Mouse (Mus musculus) hindlimb bud, embryonic 11.5 days (tissue): ENCODE measurements around the gene Gm3880.
"Not testable (repeated sequence)": the region's sequence is repeated elsewhere in the genome, so short reads cannot be mapped to it uniquely, and the experiment has no call there.

ENCODE experiments used
- DNase-seq: peaks from one replicate; pipeline ENCODE4 v3.0.0-alpha.2; 2012; ENCODE audit warnings: low read depth, low spot score; ENCODE audit errors: extremely low spot score

Gene Gm3880

GRCm38 (mm10) chrX:102686872-102687271 is at the start of gene Gm3880:
Gene Gm3880 (minus strand): TSS chrX:102686972.
- not testable (repeated sequence) for DNase-seq

GRCm38 (mm10) chrX:102724226-102724625 is 37.5 kb upstream of the Gm3880 start:
- not testable (repeated sequence) for DNase-seq

GRCm38 (mm10) chrX:102707535-102707934 is 20.8 kb upstream of the Gm3880 start, which contains the start of the genes Gm9112 and Dmrtc1b:
Gene Gm9112 (minus strand): TSS chrX:102707635.
Gene Dmrtc1b (plus strand): TSS chrX:102707865.
- DNase-seq = not testable (repeated sequence)

- not testable (repeated sequence) for DNase-seq
Observed at GRCm38 (mm10) chrX:102700636-102701035, 13.9 kb upstream of the Gm3880 start.

GRCm38 (mm10) chrX:102689252-102689651 is 2.5 kb upstream of the Gm3880 start:
- not testable (repeated sequence) for DNase-seq

GRCm38 (mm10) chrX:102684706-102685105 is 2.1 kb downstream of the Gm3880 start:
- DNase-seq = not testable (repeated sequence)

- no peak for DNase-seq
Observed at GRCm38 (mm10) chrX:102666641-102667040, 20.1 kb downstream of the Gm3880 start.

- DNase-seq = no peak
Observed at GRCm38 (mm10) chrX:102660712-102661111, 26.1 kb downstream of the Gm3880 start.

- DNase-seq = no peak
Observed at GRCm38 (mm10) chrX:102645691-102646090, 41.1 kb downstream of the Gm3880 start.

- DNase-seq = no peak
Observed at GRCm38 (mm10) chrX:102645146-102645545, 41.6 kb downstream of the Gm3880 start.

GRCm38 (mm10) chrX:102644573-102644951 is 42.2 kb downstream of the Gm3880 start:
- DNase-seq = no peak

- DNase-seq = no peak
Observed at GRCm38 (mm10) chrX:102643823-102644572, 42.8 kb downstream of the Gm3880 start, which contains the start of gene Phka1. Gene Phka1 (minus strand): TSS chrX:102644246.
